Mouse (Mus musculus): ENCODE measurements around the gene Rep15.

Rep15 gene

DNA sequence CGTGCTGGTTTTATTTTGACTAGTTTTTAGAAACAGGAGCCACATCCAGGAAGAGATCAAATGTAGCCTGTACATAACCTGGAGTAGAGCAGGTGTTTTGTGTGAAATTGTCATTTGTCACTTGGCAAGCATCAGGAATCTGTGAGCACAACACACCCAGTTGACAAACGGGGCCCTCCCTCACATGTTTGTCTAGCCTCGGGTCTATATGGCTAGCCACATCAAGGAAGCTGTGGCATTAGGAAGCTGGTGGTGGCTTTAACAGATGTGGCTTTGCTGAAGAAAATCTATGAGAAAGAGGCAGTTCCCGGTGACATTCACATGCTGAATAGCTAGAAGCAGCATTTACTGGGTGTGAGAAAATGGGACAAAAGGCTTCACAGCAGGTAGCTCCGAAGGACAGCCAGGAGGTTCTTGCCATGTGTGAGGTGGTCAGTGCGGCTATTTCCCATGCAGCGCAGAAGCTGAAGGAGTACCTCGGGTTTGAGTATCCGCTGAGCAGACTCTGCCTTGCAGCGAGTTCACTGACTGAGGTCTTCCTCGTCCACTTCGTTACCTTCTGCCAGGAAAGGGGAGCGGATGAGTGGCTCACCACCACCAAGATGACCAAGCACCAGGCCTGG is at the start of gene Rep15:
Gene Rep15 (plus strand): TSS at position 282 of the 623 bp plus-strand sequence.
- DNase-seq, result peak; percentile 24 to 35

DNA sequence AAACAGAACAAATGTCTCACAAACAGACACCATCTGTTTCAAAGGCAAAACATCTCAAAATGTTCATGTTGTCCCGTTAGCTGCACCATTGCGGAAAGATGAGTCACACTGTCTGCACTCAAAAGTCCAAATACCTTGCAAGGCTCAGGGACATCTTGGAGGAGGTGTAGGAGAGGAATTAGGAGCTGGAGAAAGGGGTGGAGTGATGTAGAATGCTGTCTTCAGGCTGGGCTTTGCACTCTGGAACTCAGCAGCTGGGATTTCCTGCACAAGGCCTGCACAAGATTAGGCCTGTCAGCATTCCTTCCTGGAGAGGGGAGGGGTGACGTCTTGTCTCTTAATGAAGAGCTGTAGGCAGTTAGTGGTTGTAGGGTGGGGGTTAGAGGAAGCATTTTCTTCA is 47.8 kb upstream of the Rep15 start:
- no peak for DNase-seq

DNA sequence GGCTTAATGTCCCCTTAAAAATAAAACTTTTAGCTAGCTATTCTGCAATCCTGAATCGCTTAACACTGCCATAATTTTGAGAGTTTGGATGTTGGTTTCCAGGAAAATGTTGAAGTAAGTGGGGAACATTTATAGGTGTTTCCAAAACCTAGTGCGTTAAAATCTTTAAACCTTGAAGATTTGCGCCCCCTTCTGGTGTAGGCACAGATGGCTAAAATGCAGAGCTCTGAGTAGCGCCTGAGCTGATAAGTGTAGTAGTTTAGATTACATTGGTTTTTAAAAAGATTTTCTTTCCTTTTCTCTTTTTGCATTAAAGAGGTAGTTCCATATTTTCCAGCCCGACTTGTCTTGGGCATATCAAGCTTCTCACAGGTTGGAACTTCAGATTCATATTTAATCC is 38.1 kb upstream of the Rep15 start:
- DNase-seq, result peak; percentile 78 to 83

DNA sequence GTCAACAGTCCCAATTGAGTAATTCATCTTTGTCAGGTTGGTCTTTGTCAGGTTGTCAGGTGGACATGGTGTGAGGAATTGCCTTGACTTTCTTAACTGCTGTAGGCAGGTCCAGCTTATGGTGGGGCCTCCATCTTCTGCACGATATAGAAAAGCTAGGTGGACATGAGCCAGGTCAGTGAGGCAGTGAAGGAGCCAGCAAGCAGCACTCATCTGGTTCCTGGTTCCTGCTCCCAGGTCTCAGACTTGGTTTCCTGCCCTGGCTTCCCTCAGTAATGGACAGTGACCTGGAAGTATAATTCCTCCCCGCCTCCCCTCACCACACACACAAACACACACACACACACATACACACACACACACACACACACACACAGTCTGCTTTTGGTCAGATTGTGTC is 37.0 kb upstream of the Rep15 start:
- no peak for DNase-seq

DNA sequence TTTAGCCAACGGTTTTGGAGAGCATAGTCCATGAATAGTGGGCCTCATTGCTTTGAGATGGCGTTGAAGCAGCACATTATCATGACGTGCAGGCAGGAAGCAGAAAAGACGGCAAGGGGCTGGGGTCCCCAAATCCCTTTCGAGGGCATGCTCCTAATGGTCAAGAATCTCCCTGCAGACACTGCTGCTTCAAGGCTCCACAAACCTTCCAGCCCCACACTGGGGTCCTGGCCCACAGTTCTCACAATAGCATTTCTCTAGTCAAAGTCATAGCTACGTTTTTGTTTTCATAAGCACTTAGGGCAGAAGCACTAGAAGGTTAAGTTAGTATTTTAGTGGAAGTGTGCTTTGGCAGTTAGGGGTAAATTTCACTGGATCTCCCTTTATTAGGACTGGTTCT is 36.5 kb upstream of the Rep15 start:
- no peak for DNase-seq

DNA sequence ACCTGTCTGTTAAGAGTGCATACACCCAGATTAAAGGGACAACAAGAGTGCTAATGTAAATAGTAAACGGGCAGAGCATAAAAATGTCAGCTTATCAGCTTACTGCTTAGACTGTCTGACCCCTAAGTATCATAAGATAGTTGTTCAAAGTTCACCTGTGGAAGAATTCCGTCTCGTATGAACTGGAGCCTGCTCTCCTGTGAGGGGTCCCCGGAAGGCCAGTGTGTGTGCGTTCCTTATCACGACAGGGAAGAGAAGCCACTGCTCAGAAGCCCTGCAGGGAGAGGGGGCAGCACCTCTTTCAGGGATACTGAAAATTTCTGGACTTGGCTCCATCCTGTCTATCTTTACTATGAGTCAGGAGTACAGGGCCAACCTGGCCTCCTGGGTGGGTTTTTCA is 35.4 kb upstream of the Rep15 start:
- DNase-seq, result no peak

DNA sequence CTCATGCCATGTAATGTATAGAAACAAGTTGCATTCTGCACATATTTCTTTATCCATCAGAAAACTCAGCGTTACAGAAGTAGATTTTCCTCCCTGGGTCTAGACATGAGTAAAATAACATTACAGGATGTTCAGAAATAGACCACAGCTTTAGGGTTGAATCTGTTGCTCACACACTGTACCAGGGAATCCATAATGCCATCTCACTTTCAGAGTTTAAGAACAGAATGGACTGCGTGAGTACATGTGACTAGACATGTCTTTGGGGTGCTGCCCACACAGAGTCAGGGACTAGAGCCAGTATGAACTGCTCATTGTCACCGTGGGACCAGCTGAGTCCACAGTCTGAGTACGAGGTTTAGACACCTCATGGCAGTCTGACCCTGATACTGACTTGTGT is 33.7 kb upstream of the Rep15 start:
- no peak for DNase-seq

DNA sequence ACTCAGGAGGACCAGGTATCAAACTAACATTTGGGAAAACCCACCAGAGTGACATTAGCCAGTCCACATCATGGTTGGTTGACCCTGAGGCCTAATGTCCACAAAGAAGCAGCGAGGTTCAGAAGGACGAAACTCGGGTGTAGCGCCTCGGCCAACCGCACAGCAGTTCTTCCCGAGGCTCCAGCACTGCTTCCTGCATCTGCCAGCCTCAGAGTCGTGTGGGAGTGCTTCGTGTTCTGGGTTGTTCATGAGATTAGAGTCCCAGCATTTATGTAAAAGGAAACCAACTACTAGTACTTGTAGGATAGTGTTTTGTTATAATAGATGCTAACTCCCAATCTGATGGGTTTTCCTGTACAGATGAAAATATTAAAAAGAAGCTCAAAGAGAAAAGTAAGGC is 33.1 kb upstream of the Rep15 start:
- no peak for DNase-seq

DNA sequence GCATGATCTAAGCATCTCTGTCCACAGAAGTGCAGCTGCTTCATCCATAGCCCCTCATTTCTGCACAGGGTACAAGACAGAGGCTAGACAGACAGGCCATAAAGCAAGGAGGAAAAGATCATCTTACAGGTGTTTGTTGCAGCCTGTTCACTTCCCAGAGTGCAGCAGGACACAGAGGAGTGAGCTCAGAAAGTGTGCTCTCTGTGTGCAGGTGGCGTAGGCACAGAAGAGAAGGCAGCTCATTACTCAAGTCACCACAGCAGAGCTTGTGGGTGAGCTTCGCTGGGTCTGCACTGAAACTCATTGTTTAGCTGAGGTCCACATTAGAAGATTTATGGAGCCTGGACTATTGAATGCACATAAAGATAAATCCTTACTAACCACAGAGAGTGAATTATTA is 32.6 kb upstream of the Rep15 start:
- no peak for DNase-seq

DNA sequence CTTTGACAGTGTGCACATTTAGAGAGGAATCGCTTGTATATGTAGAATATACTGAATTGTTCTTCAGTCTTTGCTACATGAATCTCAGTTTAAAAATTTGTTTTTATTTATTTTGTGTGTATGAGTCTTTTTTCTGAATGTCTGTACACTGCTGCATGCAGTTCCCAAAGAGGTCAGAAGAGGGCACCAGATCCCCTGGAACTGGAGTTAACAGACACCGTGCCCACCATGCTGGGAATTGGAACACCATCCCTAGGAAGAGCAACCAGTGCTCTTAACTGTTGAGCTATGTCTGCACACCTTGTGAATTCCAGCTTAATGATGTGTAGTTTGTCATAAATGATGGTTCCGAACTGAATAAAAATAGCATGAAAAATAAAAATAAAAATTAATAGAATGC is 24.2 kb upstream of the Rep15 start:
- DNase-seq, result peak; percentile 87 to 93

DNA sequence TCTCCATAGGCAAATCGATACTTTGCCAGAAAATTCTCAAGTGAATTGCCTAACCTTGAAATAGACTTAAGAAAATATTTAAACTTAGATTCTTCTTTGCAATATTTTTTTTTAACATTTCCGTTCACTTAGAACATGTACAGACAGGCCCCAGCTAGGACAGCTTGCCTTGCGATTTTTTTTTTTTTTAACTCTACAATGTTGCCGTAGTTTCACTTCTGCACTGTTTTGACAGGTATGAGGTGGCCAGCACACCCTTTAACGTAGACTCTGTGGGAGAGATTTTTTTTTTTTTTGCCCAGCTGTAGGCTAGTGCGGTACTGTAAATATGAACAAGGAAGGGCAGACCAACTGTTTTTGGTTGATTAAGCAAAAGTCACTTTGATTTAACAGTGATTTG is 22.0 kb upstream of the Rep15 start:
- DNase-seq, result no peak

DNA sequence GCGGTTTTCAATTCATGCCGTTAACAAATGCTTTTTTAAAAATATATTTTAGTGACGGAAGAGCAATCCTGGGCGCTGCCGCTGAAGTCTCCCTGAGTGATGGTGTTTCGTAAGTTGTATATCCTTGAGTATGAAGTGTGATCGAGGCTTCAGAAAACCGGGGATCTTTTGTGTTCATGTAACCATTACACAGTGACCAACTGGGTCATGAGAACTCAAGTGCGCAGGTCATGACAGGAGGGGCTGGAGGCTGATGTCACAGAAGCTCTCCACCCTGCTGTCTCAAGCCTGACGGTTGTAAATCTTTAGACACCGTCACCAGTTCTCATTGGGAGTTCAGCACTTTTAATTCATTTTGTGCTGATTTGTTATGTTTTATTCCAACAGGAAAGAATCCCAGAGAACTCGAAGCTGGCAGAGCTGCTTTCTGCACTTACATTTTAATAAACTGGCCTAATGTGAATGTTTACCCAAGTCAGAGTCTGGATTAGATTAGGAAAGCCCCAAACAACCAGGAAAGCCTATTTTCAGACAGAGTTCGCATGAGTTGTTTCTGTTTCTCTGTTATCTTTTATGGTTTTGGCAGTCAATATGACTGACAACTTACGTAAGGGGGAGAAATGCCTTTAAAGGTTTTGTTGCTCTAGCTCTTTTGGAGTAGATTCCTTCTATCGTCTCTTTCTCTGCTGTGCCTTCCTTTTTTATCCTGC is 21.4 kb upstream of the Rep15 start:
- no peak for DNase-seq

DNA sequence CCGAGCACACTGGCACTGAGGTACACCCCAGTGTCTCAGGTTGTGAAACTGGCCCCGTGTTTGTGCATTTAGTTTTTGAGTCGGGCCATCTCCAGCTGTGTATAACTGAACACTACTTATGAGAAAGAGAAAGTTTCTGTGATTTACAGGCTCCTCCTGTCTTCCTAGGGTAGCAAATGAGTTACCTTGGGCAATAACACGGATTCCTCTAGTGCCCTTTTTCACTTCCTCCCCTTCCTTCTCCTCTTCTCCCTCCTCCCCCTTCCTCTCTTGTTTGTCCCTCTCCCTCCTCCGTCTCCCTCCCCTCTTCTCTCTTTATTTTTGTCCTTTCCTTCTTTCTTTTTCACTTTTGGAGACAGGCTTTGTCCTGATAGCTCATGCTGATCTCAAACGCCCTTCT is 20.8 kb upstream of the Rep15 start:
- DNase-seq, result no peak

DNA sequence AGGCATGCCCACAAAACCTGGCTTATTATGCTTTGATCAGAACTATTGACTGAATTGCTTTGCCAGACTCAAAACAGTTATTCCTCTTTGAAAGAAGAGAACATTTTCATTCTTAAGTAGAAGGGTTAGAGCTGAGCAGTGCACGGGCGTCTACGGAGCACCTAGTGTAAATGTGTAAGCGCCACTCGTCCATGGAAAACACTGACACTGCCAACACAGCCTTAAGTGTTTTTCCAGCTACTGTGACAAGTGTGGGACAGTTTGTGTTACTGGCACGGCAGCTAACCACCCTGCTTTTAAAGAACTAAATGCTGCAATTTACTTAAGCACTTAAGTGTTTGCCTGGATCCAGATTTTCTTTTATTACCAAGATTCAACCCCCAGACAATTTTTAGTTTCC is 20.4 kb upstream of the Rep15 start:
- DNase-seq, result no peak

DNA sequence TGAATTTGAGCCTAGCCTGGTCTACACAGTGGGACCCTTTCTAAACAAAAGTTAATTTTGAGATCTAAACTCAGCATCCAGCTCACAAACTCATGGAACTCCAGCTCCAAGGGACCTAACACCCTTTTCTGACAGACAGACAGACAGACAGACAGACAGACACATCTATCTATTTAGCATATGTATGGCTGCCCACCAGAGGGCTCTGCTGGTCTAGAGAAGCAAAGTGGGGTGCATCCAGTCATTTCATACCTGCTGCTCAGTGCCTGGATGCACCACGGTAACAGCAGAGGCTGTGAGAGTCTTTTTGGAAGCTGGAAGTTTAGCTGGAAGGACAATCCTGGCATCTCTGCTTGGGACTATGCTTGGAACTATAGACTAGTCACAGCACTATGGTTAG is 18.8 kb upstream of the Rep15 start:
- peak; percentile 49 to 54 for DNase-seq

DNA sequence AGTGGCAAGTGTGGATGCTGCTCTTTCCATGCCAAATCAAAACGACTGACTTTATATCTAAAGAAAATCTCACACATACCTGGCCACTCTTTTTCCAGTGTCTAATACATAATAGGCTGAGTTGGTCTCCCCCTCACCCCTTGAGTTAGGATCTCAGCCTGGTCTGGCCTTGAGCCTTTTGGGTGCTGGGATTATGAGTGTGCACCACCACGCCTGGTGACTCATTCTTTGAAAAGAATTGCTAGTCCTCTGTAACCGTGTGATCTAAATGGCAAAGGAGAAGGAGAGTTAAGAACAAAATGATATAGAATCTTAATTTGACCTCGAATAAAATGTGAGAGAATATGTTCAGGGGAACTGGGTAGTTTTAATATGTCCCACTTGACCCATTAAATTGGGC is 14.5 kb upstream of the Rep15 start:
- no peak for DNase-seq

DNA sequence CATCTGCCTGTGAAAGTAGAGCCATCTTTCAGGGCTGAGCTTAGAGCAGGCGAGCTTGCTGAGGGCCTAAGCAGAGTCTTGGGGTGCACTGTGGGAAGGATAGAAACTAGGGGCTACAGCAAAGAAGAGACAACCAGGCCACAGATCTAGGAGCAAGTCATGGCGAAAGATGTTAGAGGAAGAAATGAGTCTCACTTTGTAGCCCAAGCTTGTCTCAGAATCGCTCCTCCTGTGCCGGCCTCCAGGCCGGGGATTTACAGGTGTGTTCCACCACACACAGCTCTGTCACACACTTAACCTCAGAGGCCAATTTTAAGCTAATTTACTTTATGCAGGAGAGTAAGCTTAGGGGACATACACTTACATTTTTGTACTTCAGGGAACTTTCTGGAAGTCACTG is 14.0 kb upstream of the Rep15 start:
- no peak for DNase-seq

DNA sequence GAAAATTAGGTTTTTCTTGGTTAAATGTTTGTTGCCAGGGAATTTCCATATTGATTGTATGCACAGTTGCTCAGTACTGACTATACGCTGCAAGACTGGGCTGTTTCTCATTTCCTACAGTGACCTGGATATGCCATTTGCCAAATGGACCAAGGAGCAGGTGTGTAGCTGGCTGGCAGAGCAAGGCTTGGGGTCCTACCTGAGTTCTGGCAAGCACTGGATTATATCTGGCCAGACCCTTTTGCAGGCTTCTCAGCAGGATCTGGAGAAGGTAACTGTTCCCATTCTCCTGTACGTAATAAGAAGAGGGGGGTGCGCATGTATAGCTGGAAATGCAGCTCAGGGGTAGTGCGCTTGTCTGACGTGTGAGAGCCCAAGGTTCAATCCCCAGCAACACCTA is 11.2 kb upstream of the Rep15 start:
- peak; percentile 68 to 77 for DNase-seq

DNA sequence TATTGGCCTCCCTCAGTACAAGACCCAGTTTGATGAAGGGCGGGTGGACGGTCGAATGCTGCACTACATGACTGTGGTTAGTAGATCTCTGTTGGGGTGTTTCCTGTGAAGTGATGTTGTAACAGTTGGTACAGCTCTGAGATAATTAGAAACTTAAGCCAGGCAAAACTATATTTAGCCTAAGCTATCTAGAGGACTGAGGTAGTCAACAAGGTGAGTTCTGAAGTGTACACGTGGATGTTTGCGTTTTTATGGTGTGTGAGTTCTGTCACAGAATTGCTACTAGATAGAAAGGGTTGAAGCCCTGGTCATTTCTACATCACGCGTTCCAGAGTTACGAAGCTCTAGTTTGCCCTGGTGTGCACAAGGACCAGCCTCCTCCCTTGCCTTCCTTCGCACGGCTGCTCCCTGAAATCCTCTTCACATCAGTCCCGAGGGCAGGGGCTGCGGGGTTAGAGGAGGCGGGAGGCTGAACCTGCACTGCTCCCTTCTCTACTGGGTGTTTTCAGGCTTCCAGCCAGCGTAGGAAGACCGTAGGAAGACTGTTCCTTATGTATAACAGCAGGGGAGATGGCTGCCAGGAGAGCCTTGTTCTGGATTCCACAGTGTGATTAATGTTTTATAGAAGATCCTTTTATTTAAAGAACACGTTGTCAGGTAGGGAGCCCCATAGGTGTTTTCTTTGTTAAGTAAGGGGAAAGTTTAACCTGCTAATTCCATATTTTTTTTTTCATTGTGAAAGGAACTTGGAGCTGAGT is 9.8 kb upstream of the Rep15 start:
- DNase-seq, result peak; percentile 23 to 52

DNA sequence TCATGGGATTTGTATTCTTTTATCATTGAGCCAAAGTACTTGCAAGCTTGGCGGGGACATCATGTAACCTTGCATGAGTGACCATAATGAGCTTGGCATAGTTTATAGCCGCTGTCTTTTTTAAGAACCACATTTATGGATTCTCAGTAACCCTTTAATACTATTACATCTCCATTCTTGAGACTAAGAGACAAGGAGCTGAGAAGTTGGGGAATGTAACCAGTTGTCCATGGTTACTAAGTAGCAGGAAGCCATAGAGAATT is 9.3 kb upstream of the Rep15 start:
- DNase-seq, result no peak

DNA sequence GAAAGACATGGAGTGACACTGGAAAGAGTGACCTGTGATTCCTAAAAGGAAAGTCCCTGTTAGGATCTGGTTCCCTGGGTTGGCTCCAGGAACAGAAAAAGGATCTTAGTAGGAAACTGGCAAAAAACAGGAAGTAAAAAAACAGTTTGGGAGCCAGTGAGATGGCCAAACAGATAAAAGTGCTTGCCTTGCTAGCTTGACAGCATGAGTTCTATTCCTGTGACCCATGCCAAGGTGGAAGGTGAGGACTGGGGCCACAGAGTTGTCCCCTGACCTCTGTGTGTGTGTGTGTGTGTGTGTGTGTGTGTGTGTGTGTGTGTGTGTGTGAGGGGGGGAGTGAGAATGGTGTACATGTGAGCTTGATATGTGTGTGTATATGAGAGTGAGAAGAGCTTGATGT is 8.8 kb upstream of the Rep15 start:
- DNase-seq, result no peak

DNA sequence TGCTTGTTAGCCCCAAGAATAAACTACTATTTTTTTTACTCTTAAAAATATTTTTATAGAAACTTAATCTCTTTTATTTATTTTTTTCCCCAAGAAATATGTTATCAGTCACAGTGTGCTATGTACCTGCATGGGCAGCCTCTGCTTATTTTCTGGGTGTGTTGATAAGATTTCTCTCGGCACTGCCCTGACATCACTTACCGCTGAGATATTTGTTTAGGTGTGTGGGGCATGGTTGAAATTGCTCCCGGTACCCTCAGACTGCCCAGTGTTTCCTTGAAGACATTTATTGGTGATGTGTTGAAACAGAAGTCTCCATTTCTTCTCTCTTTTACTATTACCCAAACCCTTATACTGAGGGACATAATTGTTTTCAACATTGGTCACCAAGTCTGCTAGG is 7.6 kb upstream of the Rep15 start:
- DNase-seq, result no peak

DNA sequence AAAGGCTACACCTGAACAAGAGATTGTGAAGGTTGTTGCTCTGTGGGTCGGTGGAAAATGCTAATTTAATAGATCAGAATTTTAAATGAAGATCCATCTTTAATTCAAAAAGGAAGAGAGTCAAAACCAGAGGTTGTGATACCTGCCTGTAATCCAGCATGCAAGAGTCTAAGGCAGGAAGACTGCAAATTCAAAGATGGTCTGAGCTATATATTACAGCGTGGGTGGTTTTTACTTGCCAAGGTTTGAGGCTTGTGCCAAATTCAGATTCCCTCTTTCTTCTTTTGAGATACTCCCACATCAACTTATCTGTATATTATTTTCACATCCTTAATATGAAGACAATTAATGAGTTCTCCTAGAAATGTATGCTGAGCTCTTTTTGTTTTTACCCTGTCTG is 4.0 kb upstream of the Rep15 start:
- no peak for DNase-seq

DNA sequence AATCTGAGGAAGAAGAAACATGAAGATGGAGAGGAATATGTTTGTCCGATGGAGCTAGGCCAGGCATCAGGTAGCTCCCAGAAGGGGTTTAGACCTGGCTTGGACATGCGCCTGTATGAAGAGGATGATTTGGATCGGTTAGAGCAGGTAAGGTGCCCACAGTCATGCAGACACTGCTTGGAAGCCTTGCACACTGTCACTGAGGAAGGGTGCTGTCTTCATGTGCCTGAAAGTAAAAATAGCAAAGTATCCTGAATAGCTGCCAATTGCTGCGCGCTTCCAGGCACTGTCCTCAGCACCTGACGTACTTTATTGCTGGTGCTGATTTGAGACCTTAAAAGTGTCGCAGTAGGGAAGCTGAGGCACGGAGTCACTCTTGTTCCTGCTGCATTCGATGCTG is 2.8 kb upstream of the Rep15 start:
- DNase-seq, result peak; percentile 45 to 50
